Mouse (Mus musculus): ENCODE measurements at regions not wholly inside any gene's neighbourhood (a gene's known extent, or its start where the extent isn't known, plus 50 kb on each side); places are given as distances from the start of the nearest gene placed in this dataset.

DNA sequence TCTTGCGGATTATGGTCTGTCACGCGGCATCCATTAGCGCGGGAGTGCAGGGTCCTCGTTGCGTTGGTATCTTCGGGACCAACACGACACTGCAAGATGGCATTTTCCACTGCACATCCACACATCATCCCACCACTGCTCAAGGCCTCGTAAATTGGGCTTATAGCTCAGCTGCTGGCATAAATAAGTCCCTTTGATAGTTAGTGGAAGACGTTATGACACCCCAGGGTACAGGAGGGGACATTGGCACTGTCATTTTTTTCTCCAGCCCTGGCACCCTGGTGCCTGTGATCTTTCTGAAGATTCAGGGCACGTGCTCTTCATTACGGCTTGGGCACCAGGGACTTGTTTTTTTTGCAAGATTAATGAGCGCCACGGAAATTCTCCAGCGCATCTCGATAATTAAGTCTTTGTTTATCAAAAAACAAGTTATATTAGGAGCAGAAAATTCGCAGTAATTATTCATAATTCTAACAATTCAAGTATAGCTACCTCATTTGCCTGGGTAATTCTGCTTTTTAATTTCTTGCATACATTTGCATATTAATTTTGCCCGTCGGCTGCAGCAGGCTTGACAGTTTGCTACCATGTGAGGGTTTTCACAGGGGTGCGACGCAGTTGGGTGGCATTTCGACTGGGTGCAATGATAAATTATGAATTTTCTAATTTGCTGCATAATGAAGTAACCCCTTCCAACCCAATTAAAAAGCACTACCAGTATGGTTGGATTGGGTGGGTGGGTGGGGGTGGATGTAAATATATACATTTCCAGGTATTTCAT, 119.1 kb downstream of the Vrk1 start:
- DNase-seq (ENCODE audit: low spot score): no peak

DNA sequence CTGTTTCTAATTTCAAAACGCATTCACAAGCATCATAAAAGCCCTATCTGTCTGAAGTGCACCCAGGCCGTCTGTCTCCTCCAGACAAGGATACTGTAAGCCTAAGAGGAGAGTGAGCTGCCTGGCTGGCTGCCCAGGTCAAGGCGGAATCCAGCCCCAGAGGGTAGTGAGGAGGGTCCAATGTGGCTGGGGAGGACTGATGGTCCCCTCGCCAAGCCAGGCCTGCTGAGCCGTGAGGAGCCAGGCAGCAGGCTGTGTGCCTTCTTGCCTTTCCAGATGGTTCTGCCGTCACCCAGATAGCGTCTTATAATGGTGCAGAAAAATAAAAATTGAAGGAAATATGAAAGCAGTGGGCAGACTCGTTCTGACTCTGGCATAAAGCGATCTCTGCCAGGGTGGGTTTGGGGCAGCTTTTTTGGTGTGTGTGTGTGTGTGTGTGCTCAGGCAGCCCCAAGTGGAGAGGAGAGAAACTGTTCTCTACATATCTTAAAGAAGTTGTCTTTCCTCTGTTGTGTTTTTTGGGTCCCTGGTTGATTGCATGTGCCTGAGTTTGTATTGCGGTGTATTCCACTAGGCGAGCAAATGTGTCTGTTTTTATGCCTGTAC, 120.1 kb downstream of the Vrk1 start:
- no peak for DNase-seq (ENCODE audit: low spot score)

DNA sequence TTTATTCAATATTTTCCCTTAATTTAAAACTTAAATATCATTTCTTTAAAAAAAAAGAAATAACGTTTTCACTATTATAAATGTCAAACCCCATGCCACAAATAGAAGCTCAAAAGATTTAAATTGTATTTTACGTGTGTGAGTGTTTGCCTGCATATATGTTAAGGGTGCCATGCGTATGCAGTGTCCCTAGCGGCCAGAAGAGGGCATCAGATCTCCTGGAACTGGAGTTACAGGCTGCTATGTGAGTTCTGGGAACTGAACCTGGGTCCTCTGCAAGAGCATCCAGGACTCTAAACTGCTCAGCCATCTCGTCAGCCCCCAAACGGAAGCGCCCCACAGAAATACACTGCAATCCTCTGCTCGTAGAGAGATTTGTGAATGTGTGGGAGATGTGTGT, 122.7 kb downstream of the Vrk1 start:
- no peak for DNase-seq (ENCODE audit: low spot score)

DNA sequence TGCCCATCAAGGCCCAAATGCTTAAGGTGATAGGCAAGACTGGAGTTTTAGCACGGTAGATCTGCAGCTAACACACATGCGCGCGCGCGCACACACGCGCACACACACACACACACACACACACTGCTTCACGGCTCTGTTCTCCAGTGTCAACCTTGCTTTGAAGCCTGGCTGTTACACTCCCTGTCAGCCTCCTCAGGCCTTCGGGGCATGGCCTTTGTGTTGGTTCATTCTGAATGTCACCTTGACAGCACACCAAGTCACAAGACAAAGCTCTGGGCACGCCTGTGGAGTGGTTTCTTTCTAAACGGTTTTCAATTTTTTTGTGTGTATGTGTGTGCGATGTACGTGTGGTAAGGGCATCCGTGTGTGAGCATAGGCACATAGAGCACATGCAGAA, 128.4 kb downstream of the Vrk1 start:
- DNase-seq (ENCODE audit: low spot score): no peak

DNA sequence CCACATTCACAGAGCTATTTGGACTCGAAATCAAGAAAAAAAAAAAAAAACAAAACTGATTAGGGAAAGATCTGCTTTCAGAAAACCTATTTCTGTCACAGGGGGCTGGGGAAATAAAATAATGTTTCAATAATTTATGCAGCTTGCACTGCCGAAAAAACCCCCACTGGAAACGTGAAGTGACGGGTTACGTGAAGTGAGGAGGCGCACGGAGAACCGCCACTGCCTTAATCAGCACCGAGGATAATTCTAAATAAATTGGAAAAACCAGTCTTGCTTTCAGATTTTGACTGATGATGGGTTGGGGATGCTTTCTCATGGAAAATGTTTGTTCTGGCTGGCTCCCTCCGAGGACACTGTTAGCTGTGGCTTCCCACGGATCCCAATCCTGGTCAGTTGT, 129.5 kb downstream of the Vrk1 start:
- no peak for DNase-seq (ENCODE audit: low spot score)

DNA sequence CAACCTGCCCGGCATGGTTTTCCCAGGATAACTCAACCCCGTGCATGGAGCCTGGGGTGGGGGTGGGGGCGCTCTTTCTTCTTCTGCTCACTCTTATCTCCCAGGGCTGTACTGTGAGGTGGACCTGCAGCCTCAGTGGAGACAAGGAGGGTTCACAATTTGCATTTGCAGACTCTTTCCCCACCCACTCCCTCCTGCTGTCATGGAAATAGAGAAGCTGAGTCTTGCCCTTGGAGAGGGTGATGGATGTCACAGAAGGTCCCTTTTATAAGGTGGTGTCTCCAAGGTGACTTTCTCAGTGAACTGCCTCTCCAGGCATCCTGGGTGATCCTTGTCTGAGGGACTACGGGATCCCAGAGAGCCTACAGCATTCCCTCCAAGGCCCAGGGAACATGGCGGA, 129.9 kb downstream of the Vrk1 start:
- DNase-seq (ENCODE audit: low spot score): no peak

DNA sequence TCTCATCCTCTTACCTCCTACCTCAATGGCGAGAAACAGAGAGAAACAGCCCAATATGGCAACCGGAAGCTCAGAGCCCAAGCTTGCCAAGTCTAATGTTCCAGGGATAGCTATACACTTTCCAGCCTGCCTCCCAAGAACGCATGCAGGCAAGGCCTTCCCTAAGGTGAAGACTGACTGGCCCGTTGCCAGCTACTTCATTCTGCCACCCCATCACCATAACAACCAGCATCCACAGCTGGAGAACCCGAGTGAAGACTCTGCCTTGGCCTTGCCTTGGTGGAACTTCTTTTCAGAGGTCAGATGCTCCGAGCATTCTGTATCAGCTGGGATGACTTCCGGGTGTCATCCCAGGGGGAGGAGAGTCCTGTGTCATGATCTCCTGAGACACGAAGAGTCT, 130.6 kb downstream of the Vrk1 start:
- DNase-seq (ENCODE audit: low spot score): no peak

DNA sequence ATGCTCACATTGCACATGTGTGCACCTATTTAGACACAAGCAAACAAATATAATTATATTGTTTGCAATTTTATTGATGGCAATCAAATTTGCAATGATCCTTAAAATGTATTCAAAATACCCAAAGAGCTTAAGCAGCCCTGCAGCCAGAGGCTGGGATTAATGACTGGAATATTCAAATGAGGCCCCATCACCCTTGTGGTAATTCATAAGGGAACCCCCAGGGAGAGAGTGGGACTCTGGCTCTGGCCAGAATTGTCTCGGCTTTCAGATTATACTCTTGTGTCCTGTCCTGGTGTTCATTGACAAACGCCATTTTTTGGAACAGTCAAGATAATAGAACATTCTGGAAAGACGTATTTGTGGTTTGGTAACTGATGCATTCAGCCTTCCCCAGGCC, 133.5 kb downstream of the Vrk1 start:
- DNase-seq (ENCODE audit: low spot score): no peak

DNA sequence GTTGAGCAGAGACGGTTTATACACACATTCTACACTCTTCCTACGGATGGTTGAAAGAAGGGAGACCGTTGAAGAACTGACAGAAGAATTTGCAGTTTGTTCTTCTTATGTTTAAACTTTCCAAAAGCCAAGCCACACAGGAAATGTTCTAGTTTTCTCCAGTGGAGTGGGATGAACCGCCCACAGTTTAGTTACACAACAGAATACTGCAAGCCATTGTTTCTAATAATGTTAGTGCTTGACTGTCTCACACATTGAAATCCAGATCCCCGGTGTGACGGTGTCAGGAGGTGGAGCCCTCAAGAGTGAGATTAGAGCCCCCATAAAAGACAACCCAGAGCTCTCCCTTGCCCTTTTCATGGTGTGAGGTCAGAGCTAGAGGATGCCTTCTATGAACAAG, 146.8 kb downstream of the Vrk1 start:
- DNase-seq (ENCODE audit: low spot score): no peak

DNA sequence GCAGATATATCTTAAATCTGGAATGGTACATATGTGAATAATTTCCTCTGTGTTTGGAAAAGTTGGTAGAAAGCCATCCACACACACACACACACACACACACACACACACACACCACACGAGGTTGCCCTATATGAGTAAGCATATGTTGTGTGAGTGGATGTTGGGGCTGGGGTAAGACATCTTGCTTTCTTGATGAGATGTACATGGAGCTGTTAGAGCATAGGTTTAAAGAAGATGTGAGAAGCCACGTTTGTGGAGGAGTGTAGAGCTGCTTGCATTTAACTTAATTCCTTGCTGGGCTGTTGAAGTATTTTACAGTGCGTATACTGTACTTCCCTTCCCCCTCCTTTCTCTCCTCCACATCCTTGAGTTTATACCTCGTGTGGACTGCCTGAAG, 147.8 kb downstream of the Vrk1 start:
- DNase-seq (ENCODE audit: low spot score): no peak

DNA sequence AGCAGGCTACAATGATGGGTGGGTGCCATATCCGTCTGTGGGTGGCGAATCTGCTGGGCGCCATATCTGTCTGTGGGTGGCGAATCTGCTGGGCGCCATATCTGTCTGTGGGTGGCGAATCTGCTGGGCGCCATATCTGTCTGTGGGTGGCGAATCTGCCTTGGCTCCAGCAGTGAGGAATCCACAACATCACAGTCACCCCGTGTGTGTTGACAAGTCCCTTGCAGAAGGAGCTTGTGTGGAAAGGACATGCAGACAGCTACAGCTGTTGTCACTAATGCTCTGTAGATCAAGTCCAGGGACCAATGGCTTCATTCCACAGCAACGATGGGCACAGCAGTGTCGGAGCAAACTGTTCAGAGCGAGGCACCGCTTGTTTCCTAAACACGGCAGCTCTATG, 148.6 kb downstream of the Vrk1 start:
- DNase-seq (ENCODE audit: low spot score): no peak

DNA sequence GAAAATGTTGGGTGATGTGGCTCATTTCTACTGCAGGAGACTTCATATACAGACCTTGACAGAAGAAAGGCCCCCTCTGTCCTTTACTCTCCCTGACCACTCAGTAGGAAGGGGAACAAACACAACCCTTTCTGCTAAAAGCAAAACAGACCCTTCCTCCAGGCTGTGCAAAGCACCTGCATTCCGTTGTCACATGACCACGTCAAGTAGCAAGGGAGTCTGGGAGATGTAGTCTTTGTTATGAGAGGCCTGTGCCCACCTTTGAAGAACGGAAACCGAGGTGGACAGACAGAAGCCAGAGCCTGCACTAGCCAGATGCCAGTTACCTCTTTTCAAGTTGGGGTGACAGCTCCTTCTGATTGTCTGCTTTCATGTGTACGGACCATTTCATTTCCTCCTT, 161.3 kb downstream of the Vrk1 start:
- DNase-seq (ENCODE audit: low spot score): no peak

DNA sequence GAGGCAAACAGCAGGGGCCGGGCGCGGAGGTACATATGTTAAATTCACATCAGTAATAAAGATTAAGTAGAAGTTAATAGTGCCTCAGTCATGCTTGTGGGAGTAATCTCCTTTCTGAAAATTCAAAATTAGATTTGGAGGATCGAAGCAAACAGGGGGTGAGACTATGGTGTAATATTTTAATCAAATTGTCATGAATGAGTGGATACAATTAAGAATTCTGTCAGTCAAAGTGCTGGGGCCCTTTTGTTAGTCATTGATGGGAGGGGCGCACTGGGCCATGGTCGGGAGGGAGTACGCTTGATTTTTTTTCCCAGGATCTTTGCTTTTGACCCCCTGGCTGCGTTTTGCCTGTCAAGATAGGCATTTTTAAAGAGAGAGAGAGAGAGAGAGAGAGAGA, 163.2 kb downstream of the Vrk1 start:
- no peak for DNase-seq (ENCODE audit: low spot score)

DNA sequence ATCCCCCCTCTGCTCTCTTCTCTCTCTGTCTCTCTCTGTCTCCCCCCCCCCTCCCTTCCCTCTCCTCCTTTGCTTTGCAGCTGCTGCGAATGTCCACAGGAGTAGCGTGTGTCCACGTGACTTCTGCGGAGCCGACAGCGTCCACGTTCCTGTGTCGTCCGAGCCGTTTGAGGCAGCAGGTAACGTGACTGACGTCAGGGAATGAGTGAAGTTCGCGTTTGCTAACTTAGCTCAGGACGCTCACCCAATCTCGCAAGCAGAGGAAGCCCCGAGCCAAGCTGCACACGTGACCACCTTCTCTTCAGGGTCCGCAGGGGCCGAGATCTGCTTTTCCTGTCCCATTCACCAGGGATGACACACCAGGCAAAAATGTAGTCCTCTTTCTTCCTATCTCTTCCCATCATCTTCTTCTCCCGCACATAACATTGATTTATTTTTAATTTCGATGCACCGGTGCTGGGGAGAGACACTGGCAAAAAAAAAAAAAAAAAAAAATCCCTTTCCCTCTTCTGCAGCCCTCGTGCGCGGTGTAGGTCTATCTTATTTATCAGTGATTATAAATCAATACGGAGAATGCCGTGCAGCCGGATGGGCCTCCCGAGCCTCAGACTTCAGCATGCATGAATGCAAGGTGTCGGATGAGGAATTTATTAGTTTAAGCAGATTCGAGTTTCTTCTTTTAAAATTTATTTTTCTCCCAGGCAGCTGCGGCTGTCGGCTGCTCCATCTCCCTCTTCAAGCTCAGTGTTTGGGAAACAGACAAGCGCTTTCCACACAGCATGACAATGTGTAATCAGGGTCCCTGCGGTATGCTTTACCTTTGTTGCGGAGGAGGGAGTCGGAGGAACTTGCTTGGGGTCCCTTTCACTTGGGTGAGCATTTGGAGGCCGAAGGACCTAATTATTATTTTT, 164.3 kb downstream of the Vrk1 start:
- no peak for DNase-seq (ENCODE audit: low spot score)

DNA sequence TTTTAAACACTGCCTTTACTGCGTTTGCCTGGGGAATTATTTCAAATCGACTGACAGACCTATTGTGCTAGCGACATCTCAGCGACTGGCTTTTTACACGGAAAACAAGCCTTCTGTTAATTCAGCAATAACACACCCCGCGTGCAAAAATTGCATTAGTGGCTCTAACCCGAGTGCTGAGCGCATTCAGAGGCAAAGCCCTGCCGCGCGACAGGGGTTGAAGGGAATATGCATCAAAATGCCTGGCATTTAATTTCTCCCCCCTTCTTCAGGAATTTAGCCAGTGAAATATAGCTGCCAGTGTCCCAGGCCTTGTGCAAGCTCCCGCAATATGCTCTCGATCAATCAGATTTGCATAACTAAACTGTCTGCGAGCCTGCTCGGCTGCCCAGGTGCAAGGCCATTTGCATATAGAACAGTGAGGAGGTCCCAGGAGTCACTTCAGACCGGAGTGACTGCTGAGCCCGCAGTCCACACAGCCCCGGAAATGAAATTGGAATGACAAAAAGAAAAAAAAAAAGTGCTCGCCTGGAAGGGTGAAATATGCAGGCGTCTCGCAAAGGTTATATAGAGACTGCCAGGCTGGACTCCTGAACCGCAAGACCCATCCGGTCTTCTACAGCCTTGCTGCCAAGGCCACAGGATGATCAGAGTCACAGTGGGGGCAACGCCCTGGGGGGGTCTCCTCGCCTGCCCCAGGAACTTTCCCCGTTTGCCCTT, 165.1 kb downstream of the Vrk1 start:
- DNase-seq (ENCODE audit: low spot score): no peak

DNA sequence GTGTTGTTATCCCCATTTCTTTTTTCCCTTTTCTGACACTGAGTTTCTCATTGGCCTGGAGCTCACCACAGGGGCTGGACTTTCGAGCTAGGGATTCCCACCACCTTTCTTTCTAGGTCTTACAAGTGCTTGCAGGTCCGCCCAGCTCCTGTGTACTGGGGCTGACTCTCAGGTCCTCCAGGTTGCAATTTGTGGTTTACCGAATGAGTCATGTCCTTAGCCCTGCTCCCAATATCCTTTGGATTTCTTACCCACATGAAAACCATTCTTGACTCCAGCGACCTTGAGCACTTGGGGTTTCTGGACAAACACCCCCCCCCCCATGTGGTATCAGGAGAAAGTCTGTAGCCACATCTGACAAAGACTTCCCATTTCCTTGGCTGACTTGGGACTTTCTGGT, 167.3 kb downstream of the Vrk1 start:
- DNase-seq (ENCODE audit: low spot score): no peak

DNA sequence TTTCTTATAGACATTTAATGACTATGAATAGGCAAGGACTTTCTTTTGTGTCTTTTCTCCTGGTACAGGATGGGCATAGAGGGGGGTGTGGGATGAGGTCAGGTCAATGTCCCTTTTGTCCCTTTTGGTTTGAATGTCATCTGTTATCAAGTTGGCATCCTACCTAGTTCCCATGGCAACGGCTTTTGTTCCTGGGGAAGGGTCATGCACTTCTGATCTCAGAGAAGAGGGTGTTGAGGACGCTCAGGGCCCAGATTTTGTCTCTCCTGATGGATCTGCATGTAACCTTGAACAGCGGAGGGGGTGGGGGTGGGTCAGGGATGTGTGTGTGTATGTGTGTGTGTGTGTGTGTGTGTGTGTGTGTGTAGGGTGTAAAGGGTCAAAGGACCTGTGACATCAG, 167.8 kb downstream of the Vrk1 start:
- DNase-seq (ENCODE audit: low spot score): no peak

DNA sequence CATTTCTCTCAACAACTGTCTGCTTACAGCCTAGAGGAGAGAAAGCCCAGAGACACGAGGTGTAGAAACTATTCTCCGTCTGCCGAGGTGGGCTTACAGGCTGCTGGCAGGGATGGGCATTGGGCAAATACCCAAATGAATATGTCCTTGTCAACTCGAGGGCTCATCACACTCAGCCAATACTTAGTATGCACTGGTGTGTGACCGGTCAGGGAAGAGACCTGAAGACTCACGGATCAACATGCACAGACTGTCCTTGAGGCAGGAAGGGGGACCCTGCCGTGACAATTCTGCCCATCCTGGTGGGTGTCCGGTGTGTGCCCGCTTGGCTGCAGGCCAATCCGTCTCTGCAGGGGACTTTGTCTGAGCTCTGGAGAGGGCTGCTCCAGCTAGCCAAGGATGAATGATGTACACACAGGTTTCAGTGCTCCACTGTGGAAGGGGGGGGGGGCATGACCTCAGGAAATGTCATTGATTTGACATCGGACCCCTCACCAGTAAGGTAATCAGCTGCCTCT, 168.7 kb downstream of the Vrk1 start:
- no peak for DNase-seq (ENCODE audit: low spot score)

DNA sequence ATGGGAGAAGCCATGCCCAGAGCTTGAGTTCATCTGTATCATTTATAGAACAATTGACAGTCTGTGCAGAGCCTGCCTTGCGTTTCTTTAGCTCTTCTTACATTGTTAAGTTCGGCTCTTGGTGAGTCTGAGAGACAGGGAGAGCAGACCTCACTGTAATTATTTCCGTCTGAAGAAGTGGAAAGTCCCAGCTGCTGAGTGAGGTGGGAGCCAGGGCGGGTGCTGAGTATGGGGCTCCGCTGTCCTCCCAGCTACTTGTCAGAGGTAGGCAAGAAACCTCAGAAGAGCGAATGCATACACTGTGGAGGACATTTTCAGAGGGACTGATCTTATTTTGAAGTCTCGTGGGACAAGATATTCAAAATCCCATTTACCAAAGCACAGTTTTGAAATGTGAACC, 172.9 kb downstream of the Vrk1 start:
- DNase-seq (ENCODE audit: low spot score): no peak

DNA sequence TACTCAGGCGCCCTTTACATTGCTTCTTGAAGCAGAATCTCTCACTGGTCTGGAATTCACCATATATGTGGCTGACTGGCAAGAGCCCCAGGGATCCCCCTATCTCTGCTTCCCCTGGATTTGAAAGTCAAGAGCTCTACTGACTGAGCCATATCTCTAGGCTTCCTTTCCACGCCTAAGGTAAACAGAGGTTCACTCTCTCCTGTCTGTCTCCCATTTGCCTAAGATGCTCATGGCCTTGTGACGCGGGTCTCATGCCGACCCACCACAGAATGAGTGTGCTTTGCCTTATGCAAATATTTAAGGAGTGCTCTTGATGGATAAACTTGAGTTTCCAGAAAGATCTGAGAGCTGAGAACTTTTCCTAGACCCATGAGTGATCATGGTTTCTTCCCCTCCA, 173.9 kb downstream of the Vrk1 start:
- no peak for DNase-seq (ENCODE audit: low spot score)

DNA sequence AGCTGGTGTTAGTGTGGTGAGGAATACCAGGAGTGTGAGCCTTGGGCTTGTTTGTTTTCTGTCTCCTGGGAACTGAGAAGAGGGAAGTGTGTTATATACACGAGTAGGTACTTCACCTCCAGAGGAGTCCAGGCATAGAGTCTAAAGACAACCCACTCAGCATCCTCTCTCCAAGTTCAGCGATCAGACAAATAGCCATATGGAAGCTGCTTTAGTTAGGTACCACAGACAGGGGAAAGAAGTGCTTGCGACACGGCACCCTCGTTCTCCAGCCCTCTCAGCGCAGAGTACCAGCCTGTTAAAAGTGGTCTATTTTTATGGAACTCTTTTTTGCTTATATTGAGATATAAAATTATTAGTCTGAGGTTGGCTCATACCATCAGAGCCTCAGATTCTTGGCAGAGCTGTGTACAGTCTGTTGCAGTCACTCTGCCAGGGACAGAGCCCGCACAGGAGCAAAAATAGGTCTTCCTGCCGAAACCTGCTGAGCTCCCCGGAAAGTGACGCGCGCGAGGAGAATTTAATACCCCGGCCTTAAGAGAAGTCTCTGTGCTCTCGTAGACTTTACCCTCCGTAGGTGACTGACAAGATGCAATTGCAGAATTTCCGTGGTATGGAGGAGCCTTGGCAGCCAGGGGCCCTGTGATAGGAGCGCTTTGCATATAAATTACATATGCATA, 175.5 kb downstream of the Vrk1 start:
- DNase-seq (ENCODE audit: low spot score): no peak

DNA sequence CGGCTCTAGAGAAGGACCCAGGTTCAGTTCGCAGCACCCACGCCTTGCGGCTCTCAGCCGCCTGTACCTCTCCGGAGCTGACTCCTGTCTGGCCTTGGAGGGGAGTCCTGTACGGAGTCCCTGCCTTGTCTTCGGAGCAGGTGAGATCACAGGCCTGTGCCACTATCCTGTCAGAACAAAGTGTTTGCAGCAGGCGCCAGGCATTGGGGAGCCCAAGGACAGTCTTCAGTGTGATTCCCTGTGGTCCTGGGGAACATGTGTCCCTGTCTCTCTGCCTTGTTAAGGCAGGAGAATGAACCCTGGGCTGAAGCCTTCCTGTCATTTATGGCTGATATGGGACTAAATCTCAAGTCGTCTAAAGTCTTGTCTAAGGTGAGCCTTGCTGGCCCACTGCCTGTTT, 176.5 kb downstream of the Vrk1 start:
- DNase-seq (ENCODE audit: low spot score): no peak

Measured in ovary, postnatal 10 days (tissue).